Mouse (Mus musculus) lung, postnatal 0 days (tissue): ENCODE data around the gene Rabac1.
A peak's percentile ranks its signal among the peaks of the same experiment; 100 is the strongest.

ENCODE experiments used
- CTCF ChIP-seq: IDR thresholded peaks from 2 replicates; pipeline ENCODE4 v1.5.1; 2016; ENCODE audit warnings: antibody characterized with exemption, mild to moderate bottlenecking
- EP300 ChIP-seq: IDR thresholded peaks from 2 replicates; pipeline ENCODE4 v1.6.1; 2016; ENCODE audit warnings: antibody characterized with exemption, mild to moderate bottlenecking, control low read depth

DNA sequence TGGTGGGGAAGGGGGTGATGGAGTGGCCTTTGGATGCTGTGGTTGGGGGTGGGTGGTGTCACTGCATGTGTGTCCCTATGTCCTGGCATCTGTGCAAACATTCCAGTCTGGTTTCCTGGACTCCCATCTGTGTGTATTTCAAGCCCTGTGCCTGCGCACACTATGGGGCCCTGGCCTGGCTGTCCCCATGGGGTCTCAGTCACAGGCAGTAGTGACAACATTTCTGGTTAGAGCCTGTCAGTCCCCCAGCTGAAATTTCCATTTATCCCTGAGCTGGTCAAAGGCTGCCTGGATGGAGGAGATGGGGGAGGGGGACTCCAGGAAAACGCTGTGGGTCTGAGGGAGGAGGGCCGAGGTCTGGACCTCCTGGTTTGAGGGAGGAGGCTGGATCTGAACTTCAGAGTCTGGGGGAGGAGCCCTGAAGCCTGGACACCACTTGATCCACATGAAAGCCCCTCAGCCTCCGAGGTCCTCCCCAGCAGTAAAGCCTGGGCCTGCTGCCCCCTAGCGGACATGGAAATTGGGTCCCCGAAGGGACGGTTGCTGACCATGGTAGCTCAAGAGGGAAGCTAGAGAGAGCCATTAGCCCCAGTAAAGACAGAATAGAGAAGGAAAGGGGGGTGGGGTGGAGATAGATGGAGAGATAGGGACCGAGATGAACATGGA is 22.5 kb downstream of the Rabac1 start:
- TF ChIP-seq EP300: no peak
- TF ChIP-seq CTCF: peak; percentile 90
